Mouse (Mus musculus) splenic B cell, adult 2 months (primary cell): ENCODE results near the gene Cbfa2t2.

Experiments
- DNase-seq: peaks from one replicate; pipeline ENCODE4 v3.0.0-alpha.2; 2011; ENCODE audit warnings: low read depth, low spot score
- H3K27me3 ChIP-seq: 2 replicates; pipeline ENCODE4 v1.6.1; 2012; ENCODE audit warnings: mild to moderate bottlenecking, low read length, moderate library complexity, mixed read lengths; ENCODE audit not compliant: control insufficient read depth, poor library complexity, insufficient read depth, severe bottlenecking
- H3K36me3 ChIP-seq: 2 replicates; pipeline ENCODE4 v1.6.1; 2012; ENCODE audit warnings: mild to moderate bottlenecking, low read length, moderate library complexity, mixed read lengths; ENCODE audit not compliant: control insufficient read depth, poor library complexity, insufficient read depth, severe bottlenecking

Gene Cbfa2t2

GRCm38 (mm10) chr2:154418001-154418400, 18.3 kb upstream of the Cbfa2t2 start:
- H3K36me3 ChIP-seq = no peaks in the 10 kb centered on the region
- DNase-seq = no peak
- H3K27me3 ChIP-seq = no peaks in the 10 kb centered on the region

- no peaks in the 10 kb centered on the region for H3K27me3 ChIP-seq
- no peak for DNase-seq
- H3K36me3 ChIP-seq = no peaks in the 10 kb centered on the region
Observed at GRCm38 (mm10) chr2:154419631-154420515, 16.4 kb upstream of the Cbfa2t2 start.

GRCm38 (mm10) chr2:154420942-154421731, 15.1 kb upstream of the Cbfa2t2 start:
- no peaks in the 10 kb centered on the region for H3K27me3 ChIP-seq
- no peak for DNase-seq
- no peaks in the 10 kb centered on the region for H3K36me3 ChIP-seq

- H3K27me3 ChIP-seq = no peaks in the 10 kb centered on the region
- no peak for DNase-seq
- no peaks in the 10 kb centered on the region for H3K36me3 ChIP-seq
Observed at GRCm38 (mm10) chr2:154422181-154422580, 14.1 kb upstream of the Cbfa2t2 start.

GRCm38 (mm10) chr2:154423548-154423947, 12.7 kb upstream of the Cbfa2t2 start:
- no peaks in the 10 kb centered on the region for H3K36me3 ChIP-seq
- DNase-seq = no peak
- no peaks in the 10 kb centered on the region for H3K27me3 ChIP-seq

GRCm38 (mm10) chr2:154425522-154425921, 10.8 kb upstream of the Cbfa2t2 start:
- DNase-seq = no peak
- Histone ChIP-seq H3K27me3 (no peaks in the 10 kb centered on the region), H3K36me3 (no peaks in the 10 kb centered on the region)

GRCm38 (mm10) chr2:154426188-154426904, 9.9 kb upstream of the Cbfa2t2 start:
- Histone ChIP-seq H3K27me3 (no peaks in the 10 kb centered on the region), H3K36me3 (no peaks in the 10 kb centered on the region)
- DNase-seq = peak; percentile 28

GRCm38 (mm10) chr2:154426905-154427852, 9.1 kb upstream of the Cbfa2t2 start:
- DNase-seq = no peak
- Histone ChIP-seq H3K27me3 (no peaks in the 10 kb centered on the region), H3K36me3 (no peaks in the 10 kb centered on the region)

GRCm38 (mm10) chr2:154427853-154428360, 8.4 kb upstream of the Cbfa2t2 start:
- no peak for DNase-seq
- H3K27me3 ChIP-seq = no peaks in the 10 kb centered on the region
- no peaks in the 10 kb centered on the region for H3K36me3 ChIP-seq

GRCm38 (mm10) chr2:154430566-154430965, 5.7 kb upstream of the Cbfa2t2 start:
- DNase-seq = no peak
- H3K36me3 ChIP-seq = no peaks in the 10 kb centered on the region

GRCm38 (mm10) chr2:154432696-154433095, 3.6 kb upstream of the Cbfa2t2 start:
- H3K27me3 ChIP-seq = no peaks in the 10 kb centered on the region
- DNase-seq = no peak
- no peaks in the 10 kb centered on the region for H3K36me3 ChIP-seq

More at GRCm38 (mm10) chr2:154430566-154430965, 5.7 kb upstream of the Cbfa2t2 start:
- H3K27me3 ChIP-seq = no peaks in the 10 kb centered on the region

GRCm38 (mm10) chr2:154433391-154433790, 2.9 kb upstream of the Cbfa2t2 start:
- no peaks in the 10 kb centered on the region for H3K36me3 ChIP-seq
- no peak for DNase-seq

GRCm38 (mm10) chr2:154434690-154435089, 1.6 kb upstream of the Cbfa2t2 start:
- DNase-seq = no peak
- Histone ChIP-seq H3K27me3 (no peaks in the 10 kb centered on the region), H3K36me3 (no peaks in the 10 kb centered on the region)

More at GRCm38 (mm10) chr2:154433391-154433790, 2.9 kb upstream of the Cbfa2t2 start:
- H3K27me3 ChIP-seq = no peaks in the 10 kb centered on the region
